Mouse (Mus musculus): ENCODE measurements around the gene Acly.

DNA sequence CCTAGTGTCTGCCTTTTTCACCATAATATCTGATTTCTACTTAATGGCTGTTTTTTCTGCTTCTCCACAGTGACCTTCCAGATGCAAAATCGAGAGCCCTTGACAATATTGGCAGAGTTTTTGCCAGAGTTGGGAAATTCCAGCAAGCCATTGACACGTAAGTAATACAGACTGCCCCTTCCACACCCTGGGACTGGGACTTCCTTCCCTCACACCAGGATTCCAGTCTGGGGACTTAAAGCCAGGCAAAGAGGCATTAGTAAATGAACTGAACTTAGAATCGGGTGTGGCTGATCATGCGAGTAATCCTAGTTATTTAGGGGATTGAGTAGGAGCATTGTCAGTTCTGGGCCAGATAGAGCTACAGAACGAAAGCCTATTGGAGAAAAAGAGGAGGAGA is 33.9 kb upstream of the Acly start:
- TF ChIP-seq CTCF (IDR thresholded peaks at IDR 0.05; ENCODE audit: extremely low read depth, insufficient read depth, low read length) (no peak), POLR2A (IDR thresholded peaks at IDR 0.05; ENCODE audit: extremely low read depth, insufficient read depth, low read length) (no peak)
